Mouse (Mus musculus) midbrain, postnatal 0 days (tissue): Measurements from ENCODE around the gene Mad2l2. TPM values are rescaled to one million over a fixed set of nuclear protein-coding genes. Genes with fewer than 3 reads are reported as not detected.
"Not testable (repeated sequence)": the region's sequence is repeated elsewhere in the genome, so short reads cannot be mapped to it uniquely, and the experiment has no call there.

Source experiments
- ATAC-seq: fragments of 200-750 bp; cut with Nextera tagmentation; 2 replicates; pipeline ENCODE4 v1.8.0; 2017; ENCODE audit warnings: moderate number of reproducible peaks, mild to moderate bottlenecking, moderate TSS enrichment, moderate library complexity; ENCODE audit not compliant: low FRiP score
- DNase-seq: peaks from one replicate; pipeline ENCODE4 v3.0.0-alpha.2; 2015; ENCODE audit warnings: low spot score
- H3K27ac ChIP-seq: fragments of 300-500 bp; sonication (generic); 2 replicates; pipeline ENCODE4 v1.5.1; 2014; ENCODE audit warnings: low read depth, mild to moderate bottlenecking, low read length, mixed read lengths
- H3K27me3 ChIP-seq: fragments of 300-500 bp; sonication (generic); 2 replicates; pipeline ENCODE4 v1.6.1; 2014; ENCODE audit warnings: low read length, control low read depth, mixed read lengths; ENCODE audit not compliant: insufficient read depth
- H3K36me3 ChIP-seq: fragments of 300-500 bp; sonication (generic); 2 replicates; pipeline ENCODE4 v1.6.1; 2014; ENCODE audit warnings: low read length, control low read depth, mixed read lengths; ENCODE audit not compliant: insufficient read depth
- H3K4me1 ChIP-seq: fragments of 300-500 bp; sonication (generic); 2 replicates; pipeline ENCODE4 v1.6.1; 2014; ENCODE audit warnings: mild to moderate bottlenecking, control low read depth, antibody characterized with exemption, low read length, mixed read lengths; ENCODE audit not compliant: insufficient read depth
- H3K4me2 ChIP-seq: fragments of 300-500 bp; sonication (generic); 2 replicates; pipeline ENCODE4 v1.6.1; 2014; ENCODE audit warnings: low read depth, mild to moderate bottlenecking, low read length, mixed read lengths; ENCODE audit not compliant: poor library complexity, severe bottlenecking
- H3K4me3 ChIP-seq: fragments of 300-500 bp; sonication (generic); 2 replicates; pipeline ENCODE4 v1.5.1; 2014; ENCODE audit warnings: low read depth, mild to moderate bottlenecking, low read length, moderate library complexity
- H3K9ac ChIP-seq: fragments of 300-500 bp; sonication (generic); replicated peaks from 2 replicates; pipeline ENCODE4 v1.6.1; 2014; ENCODE audit warnings: mild to moderate bottlenecking, low read length, moderate library complexity, mixed read lengths; ENCODE audit not compliant: poor library complexity, severe bottlenecking
- H3K9me3 ChIP-seq: fragments of 300-500 bp; sonication (generic); 2 replicates; pipeline ENCODE4 v1.6.1; 2016; ENCODE audit warnings: low read length, control low read depth
- CTCF ChIP-seq: IDR thresholded peaks from 2 replicates; pipeline ENCODE4 v1.5.1; 2016; ENCODE audit warnings: antibody characterized with exemption, mild to moderate bottlenecking
- WGBS: fragments of 180-500 bp; shearing (Covaris S2); extraction: QIAGEN DNeasy Blood & Tissue Kit; methylation state at CpG from one replicate; pipeline ENCODE4 v1.1.7; 2014; 5-methylcytosine and 5-hydroxymethylcytosine counted together
- polyA plus RNA-seq: library from polyadenylated mRNA; unstranded; fragments of >200 nt; fragmentation: Nextera tagmentation; extraction: Ambion mirVana; gene quantifications from 2 replicates; pipeline ENCODE4 v1.2.1, GENCODE M21; 2015
- total RNA-seq: library from RNA; depleted of rRNA; stranded (reverse); fragments of >200 nt; gene quantifications from 2 replicates; pipeline ENCODE4 v1.2.3, GENCODE M21; 2014

The Mad2l2 gene
- total and polyA plus RNA-seq, 2 experiments from 2014 or later = 51.7 to 89.1 TPM

DNA sequence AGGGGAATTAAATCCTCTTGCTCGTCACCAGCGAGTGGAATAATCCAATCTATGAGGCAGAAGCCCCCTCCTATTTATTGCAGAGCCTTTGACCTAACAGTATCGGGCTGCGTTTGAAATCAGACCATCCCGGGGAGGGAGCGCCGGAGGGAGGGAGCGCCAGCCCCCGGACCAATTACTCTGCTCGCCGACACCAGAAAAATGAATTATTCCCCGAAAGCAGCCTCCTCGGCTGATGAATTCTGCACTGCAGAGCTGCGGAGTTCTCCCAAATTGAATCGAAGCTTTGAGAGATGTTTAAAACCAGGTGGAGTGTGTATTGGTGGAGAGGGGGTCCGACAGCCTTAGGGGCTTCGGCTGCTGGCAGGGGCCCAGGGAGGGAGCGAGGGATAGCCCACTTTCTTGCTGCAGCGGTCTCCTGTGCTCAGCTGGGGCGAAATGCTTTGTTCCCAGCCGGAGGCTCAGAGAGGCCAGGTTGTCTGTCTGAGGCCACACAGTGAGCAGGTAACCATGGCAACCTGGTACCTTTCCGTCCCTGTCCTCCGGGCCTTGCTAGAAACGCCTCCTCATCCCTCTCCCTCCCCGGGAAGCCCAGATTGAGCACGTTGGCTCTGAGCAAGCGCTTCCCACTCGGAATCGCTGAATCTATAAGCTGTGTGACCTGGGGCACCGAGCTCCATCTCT lies 43.8 kb downstream of the Mad2l2 start:
- H3K36me3 ChIP-seq = no peaks in the 10 kb centered on the region
- 0 out of 2 replicates have a peak overlapping the region, but pooled peaks have one; percentile 55 for H3K27ac ChIP-seq
- H3K4me3 ChIP-seq = peak overlapping the region; percentile 32
- peaks cover 3% of the 10 kb centered on the region; the same call in 1 of the 2 replicates for H3K4me1 ChIP-seq
- 0% methylated on average over 30 of the region's 30 CpGs for WGBS
- H3K9me3 ChIP-seq = no peaks in the 10 kb centered on the region
- peak; percentile 75 for DNase-seq
- peaks cover 15% of the 10 kb centered on the region for H3K27me3 ChIP-seq
- no peak for TF ChIP-seq CTCF
- peak overlapping the region; percentile 51 for H3K4me2 ChIP-seq
- ATAC-seq = peak; percentile 47; the same call in 1 of the 2 replicates
- peak overlapping the region; percentile 48 for H3K9ac ChIP-seq

GRCm38 (mm10) chr4:148174495-148174862 lies 44.3 kb downstream of the Mad2l2 start:
- H3K27me3 ChIP-seq = peaks cover 15% of the 10 kb centered on the region
- WGBS = 6% methylated on average over 12 of the region's 12 CpGs
- peaks cover 3% of the 10 kb centered on the region; the same call in 1 of the 2 replicates for H3K4me1 ChIP-seq
- peak overlapping the region; percentile 51 for H3K4me2 ChIP-seq
- peak; percentile 20; the same call in 1 of the 2 replicates for TF ChIP-seq CTCF
- ATAC-seq (no peak), DNase-seq (peak; percentile 47)
- H3K4me3 ChIP-seq = peak overlapping the region; percentile 32; the same call in 1 of the 2 replicates
- no peaks in the 10 kb centered on the region for H3K36me3 ChIP-seq
- 0 out of 2 replicates have a peak overlapping the region, but pooled peaks have one; percentile 55 for H3K27ac ChIP-seq
- no peaks in the 10 kb centered on the region for H3K9me3 ChIP-seq
- no peak overlapping the region for H3K9ac ChIP-seq

- not testable (repeated sequence) for H3K36me3 ChIP-seq, H3K4me1 ChIP-seq, DNase-seq, H3K27me3 ChIP-seq, H3K4me2 ChIP-seq, H3K9ac ChIP-seq, ATAC-seq, H3K9me3 ChIP-seq, H3K4me3 ChIP-seq, H3K27ac ChIP-seq
- WGBS = 70% methylated on average over 5 of the region's 6 CpGs
These were observed 46.4 kb downstream of the Mad2l2 start for GRCm38 (mm10) chr4:148176603-148177002.

DNA sequence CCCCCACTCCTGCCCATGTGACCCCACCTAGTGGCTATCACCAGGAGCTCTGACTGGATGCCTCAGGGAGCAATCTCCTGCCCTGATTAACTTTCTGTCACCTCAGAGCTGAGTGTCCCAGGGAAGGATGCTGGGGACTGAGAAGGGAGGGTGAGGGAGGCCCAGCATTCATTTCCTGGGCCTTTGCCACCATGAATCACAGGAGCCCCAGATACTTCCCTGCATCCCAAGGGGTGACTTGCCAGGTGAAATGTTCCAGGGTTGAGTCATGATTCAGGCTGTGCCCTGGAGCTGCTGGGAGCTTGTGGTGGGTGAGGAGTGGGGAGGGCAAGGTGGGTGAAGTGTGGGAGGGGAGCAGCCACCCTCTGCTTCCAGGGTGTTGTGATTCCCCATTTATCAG lies 47.5 kb downstream of the Mad2l2 start:
- no peak overlapping the region for H3K4me3 ChIP-seq
- no peak overlapping the region for H3K27ac ChIP-seq
- peaks cover 3% of the 10 kb centered on the region; the same call in 1 of the 2 replicates for H3K4me1 ChIP-seq
- ATAC-seq (no peak), DNase-seq (no peak)
- H3K27me3 ChIP-seq = peaks cover 6% of the 10 kb centered on the region; the same call in 1 of the 2 replicates
- no peaks in the 10 kb centered on the region for H3K9me3 ChIP-seq
- H3K9ac ChIP-seq = no peak overlapping the region
- H3K4me2 ChIP-seq = no peak overlapping the region
- no peak for TF ChIP-seq CTCF
- no peaks in the 10 kb centered on the region for H3K36me3 ChIP-seq

- 91% methylated on average over 12 of the region's 12 CpGs for WGBS
These were observed 51.3 kb downstream of the Mad2l2 start for GRCm38 (mm10) chr4:148181483-148181882.

GRCm38 (mm10) chr4:148182363-148182762 lies 52.2 kb downstream of the Mad2l2 start:
- no peak overlapping the region for H3K27ac ChIP-seq
- ATAC-seq (no peak), DNase-seq (peak; percentile 44)
- H3K9ac ChIP-seq = no peak overlapping the region
- TF ChIP-seq CTCF = no peak
- no peaks in the 10 kb centered on the region for H3K36me3 ChIP-seq
- 31% methylated on average over 8 of the region's 8 CpGs for WGBS
- 0 out of 2 replicates have a peak, but pooled peaks cover 6% of the 10 kb centered on the region for H3K27me3 ChIP-seq
- no peak overlapping the region for H3K4me3 ChIP-seq
- no peak overlapping the region for H3K4me2 ChIP-seq
- no peaks in the 10 kb centered on the region for H3K9me3 ChIP-seq
- H3K4me1 ChIP-seq = no peaks in the 10 kb centered on the region

More at GRCm38 (mm10) chr4:148181483-148181882, 51.3 kb downstream of the Mad2l2 start:
- Histone ChIP-seq H3K36me3 (no peaks in the 10 kb centered on the region), H3K9ac (no peak overlapping the region), H3K4me2 (no peak overlapping the region), H3K27me3 (0 out of 2 replicates have a peak, but pooled peaks cover 6% of the 10 kb centered on the region), H3K9me3 (no peaks in the 10 kb centered on the region), H3K27ac (no peak overlapping the region), H3K4me1 (no peaks in the 10 kb centered on the region), H3K4me3 (no peak overlapping the region)
- TF ChIP-seq CTCF = no peak
- ATAC-seq = no peak
- no peak for DNase-seq
